Mouse (Mus musculus) mesoderm, embryonic 11.5 days (tissue): Measurements from ENCODE around the gene Gm20388.
A peak's percentile ranks its signal among the peaks of the same experiment; 100 is the strongest.

Experiments
- DNase-seq: peaks from one replicate; pipeline ENCODE4 v3.0.0-alpha.2; 2012; ENCODE audit warnings: low read depth, low spot score

Gm20388 gene

DNA sequence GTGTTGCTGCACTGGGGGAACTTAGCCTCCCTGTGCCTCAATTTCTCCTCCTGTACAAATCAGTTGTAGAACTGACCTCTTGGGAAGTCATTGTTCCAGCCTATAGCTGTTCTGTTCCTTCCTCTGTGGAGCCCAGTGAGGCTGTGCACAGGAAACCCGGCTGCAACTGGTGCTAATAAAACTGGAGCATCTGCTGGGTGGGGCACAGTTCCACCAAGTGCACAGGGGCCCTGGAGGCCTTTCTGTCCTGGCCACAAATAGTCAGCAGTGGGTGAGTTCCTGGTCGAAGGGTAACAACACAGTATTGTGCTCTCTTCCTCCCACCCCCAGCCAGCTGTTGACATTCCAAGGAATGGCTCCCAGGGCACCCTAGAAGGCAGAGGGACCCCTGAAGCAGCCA is 902.4 kb downstream of the Gm20388 start:
- no peak for DNase-seq

GRCm38 (mm10) chr8:120813839-120814238 is 903.2 kb downstream of the Gm20388 start:
- no peak for DNase-seq

DNA sequence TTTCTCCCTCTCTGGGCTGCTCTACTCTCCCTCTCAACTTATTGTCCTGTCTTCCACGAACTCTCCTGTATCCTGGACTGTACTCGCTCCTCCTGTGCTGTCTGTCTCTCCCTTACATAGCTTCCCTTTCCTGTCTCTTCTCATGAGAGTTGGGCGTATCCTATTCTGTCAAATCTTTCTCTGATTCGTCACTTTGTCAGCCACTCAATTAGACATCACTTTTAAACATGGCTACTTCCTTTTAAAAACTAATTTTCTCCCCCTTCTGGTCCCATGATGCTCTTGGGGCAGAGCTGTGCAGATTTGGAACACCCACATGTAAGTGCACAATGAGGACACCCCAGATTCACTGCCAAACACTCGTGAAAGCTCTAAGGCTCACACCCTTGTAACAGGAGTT is 905.7 kb downstream of the Gm20388 start:
- no peak for DNase-seq

- no peak for DNase-seq
These were observed 909.3 kb downstream of the Gm20388 start for GRCm38 (mm10) chr8:120819906-120820305.

GRCm38 (mm10) chr8:120821399-120822170 is 910.9 kb downstream of the Gm20388 start:
- peak; percentile 68 for DNase-seq

GRCm38 (mm10) chr8:120823331-120823730 is 912.7 kb downstream of the Gm20388 start:
- DNase-seq: no peak

GRCm38 (mm10) chr8:120823887-120824286 is 913.2 kb downstream of the Gm20388 start:
- DNase-seq: no peak

DNA sequence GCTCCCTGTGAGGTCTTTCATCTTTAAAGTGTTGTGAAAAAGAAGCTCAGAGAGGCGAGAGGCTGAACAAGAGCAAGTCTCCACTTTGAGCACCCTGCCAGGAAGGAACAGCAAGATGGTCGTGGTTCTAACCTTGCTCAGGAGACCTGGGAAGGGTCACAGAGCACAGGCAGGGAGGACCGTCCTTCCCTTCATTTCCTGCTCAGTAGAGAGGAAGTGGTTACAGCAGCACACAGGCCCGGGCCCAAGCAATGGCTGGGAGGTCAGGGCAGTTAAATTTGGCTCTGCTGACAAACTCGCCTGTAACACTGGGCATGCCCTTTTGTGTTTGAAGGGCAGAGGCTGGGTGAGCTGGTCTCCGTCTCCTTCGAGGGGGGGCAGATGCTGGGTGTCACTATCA is 914.0 kb downstream of the Gm20388 start:
- DNase-seq: no peak

DNA sequence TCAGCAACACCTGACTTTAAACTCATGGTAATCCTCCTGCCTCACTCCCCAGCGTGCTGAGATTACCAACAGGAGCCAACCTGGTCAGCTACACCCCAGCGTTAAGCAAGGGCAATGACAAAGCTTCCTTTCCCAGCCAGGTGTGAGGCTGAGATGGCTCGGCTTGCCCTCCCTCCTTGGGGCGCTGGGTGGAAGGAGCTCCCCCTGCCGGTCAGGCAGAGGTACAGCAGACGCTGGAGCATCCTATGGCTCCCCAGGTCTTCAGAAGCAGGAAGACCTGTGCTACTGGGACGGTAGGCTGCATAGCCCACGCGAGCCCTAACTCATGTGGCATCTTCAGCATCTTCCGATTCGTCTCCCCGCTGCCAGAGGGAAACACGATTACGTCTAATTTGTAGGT is 917.6 kb downstream of the Gm20388 start:
- DNase-seq: peak; percentile 56

DNA sequence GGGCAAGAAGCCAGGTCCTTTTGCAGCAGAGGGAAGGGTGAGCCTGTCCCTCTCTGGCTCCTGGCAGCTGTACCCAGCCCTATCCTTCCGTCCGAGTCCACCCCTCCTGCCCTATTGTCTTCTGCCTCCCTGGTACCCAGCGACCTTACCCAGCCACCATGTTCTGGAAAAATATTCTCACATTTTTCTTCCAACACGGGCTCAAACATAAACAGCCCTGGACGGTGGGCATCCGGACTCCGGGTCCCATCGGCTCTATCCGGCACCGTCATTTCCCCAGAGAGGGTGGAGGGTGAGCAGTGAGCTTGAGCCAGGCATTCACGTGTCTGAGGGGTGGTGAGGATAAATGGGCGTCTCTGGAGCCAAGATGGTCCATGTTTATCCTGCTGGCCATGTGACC is 920.0 kb downstream of the Gm20388 start:
- DNase-seq: no peak

DNA sequence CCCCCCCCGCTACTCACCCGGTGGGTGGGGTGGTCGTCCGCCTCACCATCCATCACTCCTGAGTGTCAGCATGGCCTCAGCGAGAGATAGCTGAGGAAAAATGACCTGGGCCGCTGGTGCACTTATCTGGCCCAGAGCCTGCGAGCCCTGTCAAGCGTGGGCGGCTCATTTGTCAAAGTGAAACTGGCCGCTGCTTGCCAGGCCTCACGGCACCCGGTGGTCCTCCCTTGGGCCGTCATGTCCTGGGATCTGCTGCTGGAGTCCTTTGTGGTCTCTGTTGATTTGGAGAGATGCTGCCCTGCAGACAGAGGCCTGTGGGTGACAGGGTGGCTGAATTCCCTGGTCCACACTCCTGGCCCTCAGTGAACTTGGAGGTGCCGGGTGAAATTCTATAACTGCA is 921.4 kb downstream of the Gm20388 start:
- DNase-seq: peak; percentile 54

DNA sequence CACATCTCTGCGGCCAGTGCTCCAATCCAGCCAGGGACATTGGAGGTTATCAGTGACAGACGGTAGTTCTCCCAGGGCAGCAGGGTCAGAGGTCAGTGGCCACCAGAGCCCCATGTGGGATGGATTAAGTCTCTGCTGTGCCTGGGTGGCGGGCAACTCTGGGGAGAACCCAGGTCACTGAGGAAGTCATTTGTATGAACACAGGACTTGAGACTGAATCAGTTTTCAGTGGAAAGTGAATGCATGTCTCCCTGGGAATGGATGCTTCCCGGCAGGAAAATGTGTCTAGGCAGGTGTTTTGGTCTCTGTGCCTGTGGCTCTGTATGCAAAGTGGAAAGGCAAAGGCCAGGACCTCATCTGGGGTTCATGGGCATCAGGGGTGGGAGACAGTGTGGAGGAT is 922.6 kb downstream of the Gm20388 start:
- DNase-seq: no peak

- no peak for DNase-seq
These were observed 928.4 kb downstream of the Gm20388 start for GRCm38 (mm10) chr8:120839031-120839430.

- no peak for DNase-seq
These were observed 932.4 kb downstream of the Gm20388 start for GRCm38 (mm10) chr8:120843084-120843483.

DNA sequence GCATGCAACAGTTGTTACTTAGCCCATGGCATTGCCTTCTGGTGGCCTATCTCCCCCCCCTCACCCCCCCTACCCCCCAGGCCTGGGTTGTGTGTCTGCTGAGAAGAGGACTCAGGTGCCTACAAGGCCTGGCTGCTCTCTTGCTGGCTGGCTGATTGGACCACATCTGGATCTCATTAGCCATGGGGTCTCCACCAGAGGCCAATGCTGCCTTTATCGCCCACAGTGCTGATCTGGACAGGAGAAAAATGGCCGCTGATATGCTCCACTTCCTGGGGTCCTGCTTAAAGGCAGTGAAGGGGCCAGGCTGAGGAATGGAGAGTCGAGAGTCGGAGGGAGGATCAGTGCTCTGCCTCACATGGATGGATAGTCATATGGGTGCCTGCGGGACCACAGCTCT is 935.4 kb downstream of the Gm20388 start:
- peak; percentile 72 for DNase-seq

DNA sequence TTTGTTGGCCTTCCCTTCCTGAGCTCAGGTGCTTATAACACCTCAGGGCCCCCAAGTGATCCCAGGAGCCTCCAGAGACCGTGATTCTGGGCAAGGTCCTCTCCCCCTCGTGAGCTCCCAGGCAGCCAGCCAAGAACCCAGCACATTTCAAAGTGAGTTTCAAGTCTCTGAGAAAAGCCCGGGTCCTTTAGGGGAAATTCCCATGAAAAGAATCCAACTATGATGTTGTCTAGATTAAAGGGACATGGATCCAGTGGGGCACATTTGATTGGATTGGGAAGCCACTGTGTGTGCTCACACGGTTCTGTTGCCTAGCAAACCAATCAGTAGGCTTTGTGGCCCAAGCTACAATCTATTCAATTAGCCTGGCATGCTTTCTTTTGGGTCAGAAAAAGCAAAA is 936.6 kb downstream of the Gm20388 start:
- DNase-seq: no peak

- peak; percentile 75 for DNase-seq
These were observed 937.1 kb downstream of the Gm20388 start for GRCm38 (mm10) chr8:120847735-120848134.

- DNase-seq: peak; percentile 14
These were observed 937.8 kb downstream of the Gm20388 start for GRCm38 (mm10) chr8:120848434-120848833.

DNA sequence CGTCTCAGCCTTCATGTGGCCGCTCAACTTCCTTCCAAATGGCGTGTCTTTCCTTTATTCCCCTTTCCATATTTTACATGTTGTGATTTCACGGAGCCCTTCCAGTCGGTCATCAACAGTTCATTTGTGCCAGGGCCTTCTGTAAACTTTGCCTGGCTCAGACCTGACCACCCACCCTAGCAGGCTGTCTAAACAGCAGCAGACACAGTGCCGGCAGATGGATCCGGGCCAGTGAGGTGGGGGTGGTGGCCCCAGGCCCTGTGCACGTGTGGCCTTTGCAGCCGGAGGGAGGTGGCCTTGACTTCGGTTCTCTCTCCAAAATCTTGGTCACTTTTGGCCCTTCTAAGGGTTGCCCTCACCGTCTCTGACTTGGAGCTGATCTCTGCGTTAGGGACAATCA is 940.8 kb downstream of the Gm20388 start:
- DNase-seq: no peak

GRCm38 (mm10) chr8:120859881-120860280 is 949.2 kb downstream of the Gm20388 start:
- no peak for DNase-seq

GRCm38 (mm10) chr8:120860423-120861126 is 949.9 kb downstream of the Gm20388 start:
- no peak for DNase-seq

- no peak for DNase-seq
These were observed 953.0 kb downstream of the Gm20388 start for GRCm38 (mm10) chr8:120863683-120864082.

DNA sequence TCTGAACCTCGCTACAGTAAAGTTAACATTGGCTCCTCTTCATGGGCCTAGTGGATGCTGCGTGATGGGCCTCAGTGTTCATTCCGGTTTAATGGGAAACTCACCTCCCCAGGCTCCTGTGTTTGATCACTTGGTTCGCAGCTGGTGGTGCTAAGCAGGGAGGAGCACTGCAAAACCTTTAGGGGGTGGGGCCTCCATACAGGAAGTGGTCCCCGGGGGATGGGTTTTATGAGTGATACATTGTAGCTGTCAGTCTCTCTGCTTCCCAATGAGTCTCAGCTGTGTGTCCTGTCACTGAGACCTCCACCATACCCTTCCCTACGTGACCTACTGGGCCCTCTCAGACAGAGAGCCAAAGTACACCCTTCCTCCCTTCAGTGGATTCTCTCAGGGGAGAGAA is 956.7 kb downstream of the Gm20388 start:
- DNase-seq: no peak
